Mouse (Mus musculus): ENCODE measurements around the gene Med17.
A peak's percentile ranks its signal among the peaks of the same experiment; 100 is the strongest.

Gene Med17

DNA sequence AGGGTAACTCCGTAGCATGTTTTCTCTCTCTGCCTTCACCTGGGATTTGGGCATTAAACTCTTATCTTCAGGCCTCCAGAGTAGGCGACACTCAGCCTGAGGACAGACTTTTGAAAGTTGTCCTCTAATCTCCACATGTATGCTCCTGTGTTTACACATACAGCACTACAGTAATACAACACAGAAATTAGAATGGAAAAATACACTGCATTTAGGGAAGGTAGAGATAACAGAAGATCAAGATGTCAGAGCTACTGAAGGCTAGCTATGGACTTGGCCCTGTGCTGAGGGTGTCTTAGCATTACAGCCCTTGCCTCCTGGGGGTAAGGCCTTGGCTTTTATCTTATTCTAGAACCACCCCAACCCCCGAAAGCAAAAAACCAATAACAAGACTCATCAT lies 8.7 kb upstream of the Med17 start:
- DNase-seq (ENCODE audit: low spot score) = no peak

GRCm38 (mm10) chr9:15287846-15288245 lies 8.1 kb upstream of the Med17 start:
- DNase-seq (ENCODE audit: low spot score) = no peak

- DNase-seq (ENCODE audit: low spot score) = no peak
Measured at GRCm38 (mm10) chr9:15285443-15285842, 5.7 kb upstream of the Med17 start.

DNA sequence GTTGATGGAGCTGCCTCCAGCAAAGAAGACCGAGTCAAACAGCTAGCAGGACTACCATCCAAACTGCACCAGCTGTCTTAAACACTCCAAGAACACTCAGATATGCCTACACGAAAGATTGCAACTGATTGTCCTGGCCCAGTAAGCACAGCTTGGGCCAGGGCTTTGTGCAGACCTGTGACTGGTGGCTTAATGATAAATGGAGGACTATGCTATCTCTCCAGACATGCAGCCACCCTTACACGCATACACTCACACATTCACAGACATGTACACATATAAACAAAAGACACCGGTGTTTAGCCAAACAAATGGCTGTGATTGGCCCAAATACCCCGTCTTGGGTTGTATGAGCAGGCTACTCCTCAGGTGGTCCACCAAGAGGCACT lies 754 bp upstream of the Med17 start:
- no peak for DNase-seq (ENCODE audit: low spot score)

- DNase-seq (ENCODE audit: low spot score) = no peak
Measured at GRCm38 (mm10) chr9:15279139-15279648, 537 bp downstream of the Med17 start.

GRCm38 (mm10) chr9:15278343-15278742 lies 1.4 kb downstream of the Med17 start:
- DNase-seq (ENCODE audit: low spot score) = no peak

GRCm38 (mm10) chr9:15276855-15277254 lies 2.9 kb downstream of the Med17 start:
- DNase-seq (ENCODE audit: low spot score) = no peak

- DNase-seq (ENCODE audit: low spot score) = no peak
Measured at GRCm38 (mm10) chr9:15273981-15274380, 5.8 kb downstream of the Med17 start.

GRCm38 (mm10) chr9:15263487-15263886 lies 16.2 kb downstream of the Med17 start:
- no peak for DNase-seq (ENCODE audit: low spot score)

GRCm38 (mm10) chr9:15261980-15262379 lies 17.8 kb downstream of the Med17 start:
- DNase-seq (ENCODE audit: low spot score) = no peak

DNA sequence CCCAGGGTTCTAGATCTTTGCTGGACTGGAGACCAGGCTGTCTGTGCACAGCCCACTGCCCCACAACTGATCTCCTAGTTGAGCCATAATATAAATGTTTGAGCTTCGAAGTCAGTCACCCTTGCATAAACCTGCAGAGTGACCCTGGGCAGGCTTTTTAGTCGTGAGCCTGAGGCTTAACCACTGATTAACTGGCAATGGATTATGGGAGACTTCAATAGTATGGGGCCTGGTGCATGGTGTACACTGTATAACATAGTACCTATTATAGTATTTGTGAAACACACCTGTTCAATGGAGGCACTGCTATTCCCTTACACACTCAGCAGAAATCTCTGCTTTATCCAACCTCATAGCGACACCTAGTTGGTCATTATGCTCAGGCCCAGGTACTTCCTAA lies 23.5 kb downstream of the Med17 start:
- DNase-seq (ENCODE audit: low spot score) = no peak

DNA sequence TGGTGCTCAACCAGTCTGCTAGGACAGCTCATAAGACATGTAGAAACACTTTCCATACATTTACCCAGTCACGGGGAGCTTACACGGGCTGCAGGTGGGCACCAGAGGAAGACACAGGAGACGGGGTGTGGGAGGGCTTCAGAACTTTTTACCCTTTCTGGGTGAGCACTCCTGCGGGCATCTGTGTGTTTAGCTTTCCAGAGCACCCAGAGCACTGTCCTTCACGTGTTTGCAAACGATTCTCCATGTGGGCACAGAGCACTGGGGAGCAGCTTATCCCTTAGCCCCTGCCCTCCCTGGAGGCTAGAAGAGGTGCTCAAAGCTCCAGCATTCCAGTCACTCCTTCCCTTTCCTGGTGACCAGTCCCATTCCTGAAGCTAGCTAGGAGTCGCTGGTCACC lies 25.2 kb downstream of the Med17 start:
- DNase-seq (ENCODE audit: low spot score) = no peak

DNA sequence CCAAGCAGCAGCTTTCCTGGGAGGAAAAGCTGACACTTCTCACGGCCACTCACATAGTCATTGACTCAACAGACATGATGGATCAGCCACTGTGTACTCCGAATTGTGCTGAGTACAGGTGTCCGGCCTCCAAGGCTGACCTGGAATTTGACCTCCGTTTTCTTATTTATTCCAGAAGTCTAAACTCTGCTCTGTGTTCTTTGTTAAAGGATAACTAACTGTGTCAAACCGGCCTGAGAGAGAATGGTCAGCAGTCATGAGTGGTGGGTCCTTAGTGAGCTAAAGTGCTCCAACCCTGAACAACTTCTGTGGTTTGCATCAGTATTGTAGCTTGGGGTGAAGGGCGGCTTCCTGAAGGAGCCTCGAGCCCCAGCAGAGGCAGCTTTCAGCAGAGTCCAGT lies 27.5 kb downstream of the Med17 start:
- DNase-seq (ENCODE audit: low spot score) = no peak

GRCm38 (mm10) chr9:15250376-15250775 lies 29.4 kb downstream of the Med17 start:
- DNase-seq (ENCODE audit: low spot score) = no peak

DNA sequence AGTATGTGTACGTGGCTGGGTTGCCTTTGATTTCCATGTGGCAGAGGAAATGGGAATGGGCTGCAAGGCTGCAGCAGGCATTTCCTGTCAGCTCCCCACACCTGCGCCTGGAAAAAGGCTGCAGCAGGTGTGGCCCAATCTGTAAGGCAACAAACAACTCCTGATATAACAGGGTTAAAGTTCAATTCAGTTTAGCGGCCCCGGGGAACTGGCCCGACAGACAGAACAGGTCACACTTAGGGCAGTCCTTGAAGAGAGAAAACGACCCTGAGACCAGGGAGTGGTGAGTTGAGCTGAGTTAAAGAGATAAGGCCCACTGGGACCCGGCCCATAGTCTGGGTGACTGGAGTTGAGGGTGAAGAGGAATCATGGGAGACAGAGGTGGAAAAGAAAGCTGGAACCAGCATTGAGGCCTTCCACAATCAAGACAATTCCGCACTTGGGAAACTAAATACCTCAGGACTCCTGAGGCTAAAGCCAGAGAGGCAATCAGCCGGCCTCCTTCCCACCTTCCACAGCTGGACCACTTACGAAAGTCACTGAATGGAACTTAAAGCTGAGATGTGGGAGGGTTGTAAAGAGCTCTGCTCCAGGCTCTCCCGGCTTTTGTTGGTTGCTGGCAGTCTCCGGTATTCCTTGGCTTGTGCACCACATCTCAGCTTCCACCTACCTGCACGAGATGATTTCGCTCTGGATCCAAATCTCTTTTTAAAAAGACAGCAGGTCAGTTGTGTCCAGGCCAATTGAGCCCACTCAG lies 34.2 kb downstream of the Med17 start:
- DNase-seq (ENCODE audit: low spot score) = no peak

- no peak for DNase-seq (ENCODE audit: low spot score)
Measured at GRCm38 (mm10) chr9:15242130-15242529, 37.6 kb downstream of the Med17 start.

DNA sequence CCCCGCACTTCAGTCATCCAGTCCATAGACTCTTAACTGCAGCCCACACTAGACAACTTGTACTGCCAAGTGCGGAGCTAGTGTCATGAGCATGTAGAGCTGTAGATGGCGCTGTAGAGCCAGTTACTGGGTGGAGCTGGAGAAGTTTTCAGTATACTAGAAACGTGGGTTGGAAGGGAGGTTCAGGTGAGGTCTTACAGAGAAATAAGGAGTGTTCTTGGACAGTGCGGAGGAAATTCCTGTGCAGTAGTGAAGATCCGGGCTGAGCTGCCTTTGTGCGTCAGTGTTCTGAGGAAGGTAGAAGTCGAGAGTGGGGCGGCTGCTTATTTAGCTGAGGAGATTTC lies 38.2 kb downstream of the Med17 start:
- peak; percentile 65 for DNase-seq (ENCODE audit: low spot score)

GRCm38 (mm10) chr9:15240863-15241595 lies 38.7 kb downstream of the Med17 start:
- DNase-seq (ENCODE audit: low spot score) = no peak

- DNase-seq (ENCODE audit: low spot score) = no peak
Measured at GRCm38 (mm10) chr9:15240006-15240405, 39.7 kb downstream of the Med17 start.

DNA sequence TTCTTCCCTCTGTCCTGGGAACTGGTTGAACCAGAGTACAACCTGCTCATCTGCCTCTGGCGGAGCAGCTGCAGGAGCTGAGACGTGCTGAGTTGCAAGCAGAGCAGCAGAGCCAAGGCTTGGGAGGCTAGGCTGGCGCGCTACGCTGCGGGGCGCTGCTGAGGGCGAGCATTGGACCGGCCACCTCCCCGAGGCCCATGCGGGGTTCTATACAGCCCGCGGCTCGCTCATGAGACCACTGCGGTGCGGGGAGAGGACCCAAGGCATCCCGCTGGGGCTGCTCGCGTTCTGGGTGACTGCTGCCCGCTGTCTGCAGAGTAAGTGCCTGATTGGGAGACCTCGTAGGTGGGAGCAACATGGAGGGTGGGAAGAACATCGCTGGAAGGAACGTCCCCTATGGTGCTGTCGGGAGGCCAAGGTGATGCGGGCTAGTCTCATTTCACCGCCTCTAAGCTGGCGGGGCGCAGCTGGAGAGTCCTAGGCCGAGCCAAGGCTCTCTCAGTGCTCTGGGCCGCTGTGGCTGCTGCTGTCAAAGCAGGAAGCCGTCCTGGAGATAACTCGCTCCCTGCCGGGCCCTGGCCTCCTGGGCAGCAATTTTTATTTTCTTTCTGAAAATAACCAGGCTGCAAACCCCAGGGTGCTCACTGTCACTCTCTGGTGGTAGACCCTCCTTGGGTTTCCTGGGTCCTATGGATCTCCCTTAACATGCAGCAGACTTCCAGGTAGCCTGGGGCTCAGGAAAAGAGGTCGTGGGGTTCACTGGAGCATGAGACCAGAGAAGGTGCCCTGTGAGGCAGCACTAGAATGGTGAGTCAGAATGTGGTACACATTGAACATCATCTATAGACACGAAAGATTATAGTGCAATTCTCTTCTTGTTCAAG lies 40.4 kb downstream of the Med17 start, which contains the start of gene Vstm5:
TSS of gene Vstm5 (plus strand) at position 4 of the 884 bp plus-strand sequence.
- DNase-seq (ENCODE audit: low spot score) = no peak

- DNase-seq (ENCODE audit: low spot score) = no peak
Measured at GRCm38 (mm10) chr9:15238297-15238990, 41.3 kb downstream of the Med17 start.

Measured in c-Kit-positive CD71-positive TER-119-positive erythroid progenitor cells, embryonic 14.5 days (primary cell).